Mouse (Mus musculus) neural tube, embryonic 12.5 days (tissue): Measurements from ENCODE around the gene Bri3. TPM values are rescaled to one million over a fixed set of nuclear protein-coding genes. Genes with fewer than 3 reads are reported as not detected.

ENCODE experiments used
- ATAC-seq: fragments of 200-750 bp; cut with Nextera tagmentation; 2 replicates; pipeline ENCODE4 v1.8.0; 2017; ENCODE audit warnings: low read depth, mild to moderate bottlenecking, moderate TSS enrichment, moderate library complexity; ENCODE audit not compliant: low FRiP score
- H3K27ac ChIP-seq: fragments of 300-500 bp; sonication (generic); 2 replicates; pipeline ENCODE4 v1.5.1; 2016
- H3K27me3 ChIP-seq: fragments of 300-500 bp; sonication (generic); replicated peaks from 2 replicates; pipeline ENCODE4 v1.6.1; 2016; ENCODE audit warnings: mild to moderate bottlenecking
- H3K36me3 ChIP-seq: fragments of 300-500 bp; sonication (generic); 2 replicates; pipeline ENCODE4 v1.6.1; 2016; ENCODE audit warnings: mild to moderate bottlenecking
- H3K4me1 ChIP-seq: fragments of 300-500 bp; sonication (generic); 2 replicates; pipeline ENCODE4 v1.6.1; 2016
- H3K4me2 ChIP-seq: fragments of 300-500 bp; sonication (generic); replicated peaks from 2 replicates; pipeline ENCODE4 v1.6.1; 2016; ENCODE audit warnings: mild to moderate bottlenecking
- H3K4me3 ChIP-seq: fragments of 300-500 bp; sonication (generic); 2 replicates; pipeline ENCODE4 v1.5.1; 2016
- H3K9ac ChIP-seq: fragments of 300-500 bp; sonication (generic); 2 replicates; pipeline ENCODE4 v1.6.1; 2016; ENCODE audit warnings: mild to moderate bottlenecking
- H3K9me3 ChIP-seq: fragments of 300-500 bp; sonication (generic); 2 replicates; pipeline ENCODE4 v1.6.1; 2016; ENCODE audit warnings: mild to moderate bottlenecking
- WGBS: fragments of 180-500 bp; shearing (Covaris S2); methylation state at CpG from one replicate; pipeline ENCODE4 v1.1.7; 2016; 5-methylcytosine and 5-hydroxymethylcytosine counted together
- polyA plus RNA-seq: library from polyadenylated mRNA; unstranded; fragments of >200 nt; fragmentation: Nextera tagmentation; extraction: Ambion mirVana; gene quantifications from 2 replicates; pipeline ENCODE4 v1.2.1, GENCODE M21; 2016

Bri3 gene
- polyA plus RNA-seq, 1 experiment from 2014 or later, result 148 TPM

DNA sequence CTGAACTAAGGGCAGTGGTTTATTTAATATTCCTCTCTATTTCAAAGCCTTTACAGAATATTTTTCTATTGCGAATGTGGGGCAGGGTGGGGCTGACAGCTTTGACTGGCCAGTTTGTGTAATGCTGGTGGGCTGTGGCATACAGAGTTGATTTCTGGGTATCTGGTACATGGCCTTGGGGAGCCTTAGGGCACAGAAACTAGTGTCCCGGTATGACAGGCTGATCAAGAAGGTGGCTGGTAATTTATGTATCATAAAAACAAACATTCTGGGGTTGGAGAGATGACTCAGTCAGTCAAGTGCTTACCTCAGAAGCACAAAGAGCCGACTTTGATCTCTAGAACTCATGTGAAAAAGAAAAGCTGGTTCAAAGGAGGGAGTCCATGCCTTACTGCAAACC is 182.5 kb downstream of the Bri3 start:
- WGBS, result 79% methylated on average over 3 of the region's 3 CpGs
- no peaks in the 10 kb centered on the region for H3K4me1 ChIP-seq
- no peaks in the 10 kb centered on the region for H3K9me3 ChIP-seq
- no peak overlapping the region for H3K9ac ChIP-seq
- H3K36me3 ChIP-seq, result no peaks in the 10 kb centered on the region
- no peak overlapping the region for H3K4me3 ChIP-seq
- H3K27ac ChIP-seq, result no peak overlapping the region
- H3K27me3 ChIP-seq, result no peaks in the 10 kb centered on the region
- no peak for ATAC-seq
- no peak overlapping the region for H3K4me2 ChIP-seq

DNA sequence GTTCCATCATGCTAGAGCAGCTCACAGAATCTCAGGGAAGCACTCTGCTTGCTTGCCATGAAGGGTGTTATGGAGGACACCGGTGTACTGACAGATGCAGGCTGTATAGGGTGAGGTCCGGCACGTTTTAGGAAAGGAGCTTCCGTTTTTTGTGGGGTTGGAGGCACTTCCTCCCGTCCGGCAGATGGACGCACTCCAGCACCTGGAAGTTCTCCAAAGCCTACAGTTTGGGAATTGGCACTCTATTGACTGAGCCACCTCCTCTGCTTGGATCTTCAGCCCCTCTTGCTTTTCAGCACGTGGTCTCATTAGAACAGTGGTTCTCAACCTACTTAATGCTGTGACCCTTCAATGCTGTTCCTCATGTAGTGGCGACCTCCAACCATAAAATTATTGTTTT is 183.6 kb downstream of the Bri3 start:
- H3K9ac ChIP-seq, result no peak overlapping the region
- no peaks in the 10 kb centered on the region for H3K4me1 ChIP-seq
- no peak for ATAC-seq
- no peak overlapping the region for H3K27ac ChIP-seq
- no peaks in the 10 kb centered on the region for H3K27me3 ChIP-seq
- H3K36me3 ChIP-seq, result no peaks in the 10 kb centered on the region
- no peaks in the 10 kb centered on the region for H3K9me3 ChIP-seq
- H3K4me3 ChIP-seq, result no peak overlapping the region
- no peak overlapping the region for H3K4me2 ChIP-seq
- 84% methylated on average over 9 of the region's 9 CpGs for WGBS

DNA sequence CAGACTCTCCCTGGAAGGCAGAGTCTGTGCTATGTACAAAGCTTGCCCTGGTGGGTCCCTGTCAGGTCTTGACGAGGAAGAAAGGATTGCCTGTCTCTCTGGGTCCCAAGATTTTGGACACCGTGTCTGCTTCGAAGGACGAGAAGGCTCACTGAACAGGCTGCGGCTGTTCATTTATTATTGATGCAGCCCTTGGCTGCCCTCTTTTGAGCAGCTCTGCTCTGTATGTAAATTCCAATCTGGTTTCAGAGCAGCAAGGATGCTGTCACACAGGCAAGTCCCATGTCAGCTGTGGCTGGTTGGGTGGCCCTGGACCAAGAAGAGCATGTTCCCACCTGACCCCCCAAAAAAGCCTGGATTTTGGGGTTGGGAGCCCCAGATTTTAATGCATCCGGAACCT is 187.2 kb downstream of the Bri3 start:
- H3K27ac ChIP-seq, result no peak overlapping the region
- H3K9ac ChIP-seq, result no peak overlapping the region
- H3K36me3 ChIP-seq, result no peaks in the 10 kb centered on the region
- no peaks in the 10 kb centered on the region for H3K27me3 ChIP-seq
- no peak overlapping the region for H3K4me2 ChIP-seq
- 82% methylated on average over 6 of the region's 6 CpGs for WGBS
- no peak overlapping the region for H3K4me3 ChIP-seq
- ATAC-seq, result no peak
- H3K4me1 ChIP-seq, result no peaks in the 10 kb centered on the region
- no peaks in the 10 kb centered on the region for H3K9me3 ChIP-seq

DNA sequence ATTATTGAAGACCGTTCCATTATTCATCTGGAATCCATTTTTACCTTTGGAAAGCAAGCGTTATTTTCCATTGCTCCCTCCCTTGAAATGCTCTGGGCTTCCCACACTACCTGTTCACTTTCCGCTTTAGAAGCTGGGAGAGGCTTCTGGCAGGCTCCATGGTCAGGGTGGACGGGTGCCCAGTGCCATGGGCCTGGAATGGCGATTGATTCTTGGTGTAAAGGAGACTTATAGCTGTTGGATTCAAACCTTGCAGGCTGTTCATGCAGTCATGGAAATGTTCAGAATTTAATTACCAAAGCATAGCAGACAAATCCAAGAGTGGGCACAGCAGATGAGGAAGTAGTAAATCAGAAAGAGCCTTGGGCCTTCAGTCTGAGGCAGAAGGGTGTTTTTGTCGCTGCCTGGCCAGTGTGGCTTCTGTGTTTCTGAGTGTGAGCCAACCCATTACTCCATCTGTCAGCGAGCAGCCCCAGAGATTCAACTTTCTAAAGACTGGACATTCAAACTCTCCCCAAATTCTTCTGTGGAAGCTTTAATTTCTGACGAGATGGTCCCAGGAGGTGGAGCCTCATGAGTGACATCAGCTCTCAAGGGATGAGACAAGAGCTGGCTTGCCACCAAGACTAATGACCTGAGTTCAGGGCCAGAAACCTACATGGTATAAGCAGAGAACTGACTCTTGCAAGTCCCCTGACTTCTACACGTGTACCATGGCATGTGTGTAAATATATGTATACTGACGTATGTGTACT is 195.2 kb downstream of the Bri3 start:
- Histone ChIP-seq H3K27ac (no peak overlapping the region), H3K36me3 (no peaks in the 10 kb centered on the region), H3K4me2 (no peak overlapping the region), H3K27me3 (no peaks in the 10 kb centered on the region), H3K4me1 (no peaks in the 10 kb centered on the region), H3K9me3 (no peaks in the 10 kb centered on the region), H3K4me3 (no peak overlapping the region), H3K9ac (no peak overlapping the region)
- 84% methylated on average over 10 of the region's 10 CpGs for WGBS
- ATAC-seq, result no peak

DNA sequence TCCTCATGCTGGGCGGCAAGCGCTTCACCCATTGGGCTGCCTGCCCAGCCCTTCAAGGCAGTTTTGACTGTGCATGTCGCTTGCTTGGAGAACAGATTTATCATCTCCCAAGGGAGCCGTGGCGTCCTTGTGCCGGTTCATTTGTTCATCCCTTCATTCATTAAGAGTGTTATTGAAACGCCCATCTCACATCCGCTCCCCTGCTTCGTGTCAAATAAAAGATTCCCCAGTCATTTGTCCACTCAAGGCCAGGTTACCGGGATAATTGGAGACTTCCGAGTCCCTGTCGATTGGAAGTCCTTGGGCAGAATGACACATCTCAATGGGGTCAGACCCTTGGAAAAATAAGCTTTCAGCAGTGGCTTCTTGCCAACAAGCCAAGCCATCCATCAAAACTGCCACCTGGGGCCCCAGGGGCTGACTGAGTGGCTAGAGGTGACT is 197.6 kb downstream of the Bri3 start:
- H3K27ac ChIP-seq, result no peak overlapping the region
- H3K27me3 ChIP-seq, result no peaks in the 10 kb centered on the region
- ATAC-seq, result no peak
- no peak overlapping the region for H3K4me2 ChIP-seq
- H3K9ac ChIP-seq, result no peak overlapping the region
- H3K4me3 ChIP-seq, result no peak overlapping the region
- H3K9me3 ChIP-seq, result no peaks in the 10 kb centered on the region
- H3K36me3 ChIP-seq, result no peaks in the 10 kb centered on the region
- no peaks in the 10 kb centered on the region for H3K4me1 ChIP-seq
- WGBS, result 50% methylated on average over 12 of the region's 12 CpGs

DNA sequence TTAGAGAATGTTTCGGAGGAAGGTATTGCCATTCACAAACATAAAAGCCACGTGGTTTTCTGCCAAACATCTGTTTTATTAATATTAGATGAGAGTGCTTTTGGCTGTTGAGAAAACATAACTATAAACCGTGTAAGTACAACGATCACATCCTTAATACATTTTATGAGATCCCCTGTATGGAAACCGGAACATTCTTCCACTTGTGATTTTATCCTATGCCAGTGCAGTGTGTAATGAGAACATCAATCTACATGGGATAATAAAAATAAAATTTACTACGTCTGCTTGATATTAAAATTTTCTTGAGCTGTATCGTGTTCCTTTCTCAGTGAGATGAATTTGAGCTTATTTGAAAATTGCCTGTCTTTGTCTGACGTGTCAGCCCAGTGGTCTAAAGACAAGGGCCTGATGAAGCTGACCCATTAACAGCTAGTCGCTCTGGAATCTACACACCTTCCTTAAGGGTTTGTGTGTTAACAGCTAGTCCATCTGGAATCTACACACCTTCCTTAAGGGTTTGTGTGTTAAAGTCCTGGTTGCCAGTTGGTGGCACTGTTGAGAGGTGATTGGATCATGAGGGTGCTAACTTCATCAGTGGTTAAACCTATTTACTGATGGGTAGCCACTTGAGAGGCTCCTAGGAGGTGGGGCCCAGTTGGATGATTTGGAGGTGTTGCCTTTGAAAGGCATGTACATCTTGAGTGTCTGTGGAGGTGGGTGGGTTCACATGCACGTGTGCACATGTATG is 202.4 kb downstream of the Bri3 start:
- Histone ChIP-seq H3K4me2 (no peak overlapping the region), H3K9me3 (no peaks in the 10 kb centered on the region), H3K27ac (no peak overlapping the region), H3K27me3 (no peaks in the 10 kb centered on the region), H3K9ac (no peak overlapping the region), H3K36me3 (no peaks in the 10 kb centered on the region), H3K4me1 (no peaks in the 10 kb centered on the region), H3K4me3 (no peak overlapping the region)
- ATAC-seq, result no peak
- 81% methylated on average over 10 of the region's 10 CpGs for WGBS

DNA sequence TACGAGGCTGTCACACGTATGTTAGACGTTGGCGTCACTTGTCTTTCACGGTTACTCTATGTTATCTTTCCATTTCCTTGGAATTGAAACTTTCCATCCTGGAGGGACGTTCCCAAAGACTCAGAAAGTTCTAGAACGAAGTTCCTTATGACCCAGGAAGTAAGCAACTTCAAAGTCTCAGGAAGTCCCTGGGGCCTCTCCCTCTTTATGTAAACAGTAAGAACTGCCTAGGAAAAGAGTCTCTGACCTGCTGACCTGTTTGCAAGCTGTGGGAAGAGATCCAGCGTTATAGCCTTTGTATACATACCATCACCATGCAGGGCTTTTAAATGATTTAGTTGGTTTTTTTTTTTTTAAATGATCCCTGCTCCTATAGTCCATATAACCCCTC is 203.0 kb downstream of the Bri3 start:
- H3K4me2 ChIP-seq, result no peak overlapping the region
- H3K9ac ChIP-seq, result no peak overlapping the region
- H3K4me1 ChIP-seq, result no peaks in the 10 kb centered on the region
- ATAC-seq, result no peak
- H3K27ac ChIP-seq, result no peak overlapping the region
- no peak overlapping the region for H3K4me3 ChIP-seq
- no peaks in the 10 kb centered on the region for H3K27me3 ChIP-seq
- 84% methylated on average over 8 of the region's 8 CpGs for WGBS
- H3K9me3 ChIP-seq, result no peaks in the 10 kb centered on the region
- H3K36me3 ChIP-seq, result no peaks in the 10 kb centered on the region

DNA sequence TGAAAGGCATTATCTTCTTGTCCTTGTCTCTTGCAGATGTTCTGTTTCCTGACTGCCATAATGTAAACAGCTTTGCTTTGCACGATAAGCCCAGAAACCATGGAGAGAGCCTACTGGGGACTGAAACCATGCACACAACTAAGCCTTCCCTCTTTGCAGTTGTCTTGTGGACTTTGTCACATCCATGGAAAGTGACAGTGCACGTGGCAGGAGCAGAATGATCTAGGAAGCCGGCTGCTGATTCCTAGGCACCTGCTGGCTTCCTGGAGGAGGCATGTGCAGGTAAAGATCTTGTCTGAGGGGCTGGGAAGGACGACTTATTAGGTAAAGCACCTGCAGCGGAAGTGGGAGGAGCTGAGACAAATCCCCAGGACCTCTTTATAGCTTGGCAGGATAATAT is 203.7 kb downstream of the Bri3 start:
- WGBS, result 57% methylated on average over 5 of the region's 5 CpGs
- H3K4me1 ChIP-seq, result no peaks in the 10 kb centered on the region
- H3K27me3 ChIP-seq, result no peaks in the 10 kb centered on the region
- H3K9me3 ChIP-seq, result no peaks in the 10 kb centered on the region
- no peak for ATAC-seq
- H3K36me3 ChIP-seq, result no peaks in the 10 kb centered on the region
- no peak overlapping the region for H3K4me3 ChIP-seq
- H3K4me2 ChIP-seq, result no peak overlapping the region
- no peak overlapping the region for H3K27ac ChIP-seq
- no peak overlapping the region for H3K9ac ChIP-seq

DNA sequence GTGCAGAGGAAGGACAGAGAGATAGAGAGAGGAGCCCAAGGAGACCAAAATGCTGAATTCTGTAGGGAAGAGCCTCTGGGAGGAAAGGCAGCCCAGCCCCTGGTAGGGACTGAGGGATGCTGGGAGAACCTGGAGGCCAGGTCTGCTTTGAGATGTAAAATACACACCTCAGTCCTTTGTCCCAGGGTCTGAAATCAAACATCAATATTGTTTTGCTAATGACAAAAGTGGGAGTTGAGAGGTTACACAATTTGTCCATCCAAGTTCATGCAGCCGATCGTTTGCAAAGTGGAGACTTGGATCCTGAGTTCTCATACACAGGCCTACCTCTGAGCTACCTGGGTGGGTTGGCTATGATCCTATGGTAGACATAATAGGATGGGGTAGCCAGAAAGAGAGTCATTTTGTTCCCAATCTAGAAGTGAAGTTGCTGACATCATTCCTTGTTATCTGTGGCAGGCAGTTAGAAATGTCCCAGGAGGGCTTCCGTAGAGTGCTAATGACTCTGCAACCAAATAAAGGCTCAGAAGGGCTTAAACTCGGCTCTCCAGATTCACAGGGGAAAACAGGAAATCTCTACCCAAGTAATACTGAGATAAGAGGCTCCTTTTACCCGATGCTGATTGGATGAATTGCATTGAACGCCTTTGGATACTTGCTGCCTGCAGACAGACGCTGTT is 208.7 kb downstream of the Bri3 start:
- Histone ChIP-seq H3K4me3 (no peak overlapping the region), H3K9ac (no peak overlapping the region), H3K27ac (no peak overlapping the region), H3K4me2 (no peak overlapping the region), H3K9me3 (no peaks in the 10 kb centered on the region), H3K4me1 (peaks cover 5% of the 10 kb centered on the region), H3K27me3 (no peaks in the 10 kb centered on the region), H3K36me3 (no peaks in the 10 kb centered on the region)
- WGBS, result 78% methylated on average over 7 of the region's 7 CpGs
- no peak for ATAC-seq

DNA sequence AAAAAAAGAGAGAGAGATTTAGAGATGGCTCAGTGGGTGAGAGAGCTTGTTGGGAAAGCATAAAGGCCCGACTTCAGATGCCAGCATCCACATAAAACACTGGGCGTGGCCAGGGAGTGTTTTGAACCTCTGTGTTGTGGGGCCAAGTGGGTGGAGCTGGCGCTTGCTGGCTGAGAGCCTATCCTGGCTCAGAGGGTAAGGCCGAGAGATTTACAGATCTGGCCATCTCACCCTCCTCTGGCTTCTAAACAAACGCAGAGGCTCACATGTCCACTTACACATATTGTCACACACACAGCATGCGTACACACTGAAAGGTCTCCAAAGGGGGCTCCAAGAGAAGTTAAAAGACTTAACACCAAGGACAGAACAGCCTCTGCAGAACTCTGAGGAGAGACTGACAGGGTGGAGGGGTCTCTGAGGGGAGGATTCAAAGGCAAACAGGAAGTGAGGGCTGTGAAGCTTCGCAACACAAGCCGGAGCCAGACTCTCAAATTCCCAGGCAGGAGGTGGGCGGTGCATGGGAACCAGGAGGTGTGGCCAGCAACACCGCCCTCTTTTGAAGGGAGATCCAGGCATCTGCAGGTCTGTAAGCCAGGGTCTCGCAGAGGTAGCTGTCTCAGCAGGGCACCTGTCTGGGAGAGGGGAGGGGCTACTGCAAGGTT is 213.5 kb downstream of the Bri3 start:
- WGBS, result 4% methylated on average over 11 of the region's 11 CpGs
- H3K4me3 ChIP-seq, result no peak overlapping the region

DNA sequence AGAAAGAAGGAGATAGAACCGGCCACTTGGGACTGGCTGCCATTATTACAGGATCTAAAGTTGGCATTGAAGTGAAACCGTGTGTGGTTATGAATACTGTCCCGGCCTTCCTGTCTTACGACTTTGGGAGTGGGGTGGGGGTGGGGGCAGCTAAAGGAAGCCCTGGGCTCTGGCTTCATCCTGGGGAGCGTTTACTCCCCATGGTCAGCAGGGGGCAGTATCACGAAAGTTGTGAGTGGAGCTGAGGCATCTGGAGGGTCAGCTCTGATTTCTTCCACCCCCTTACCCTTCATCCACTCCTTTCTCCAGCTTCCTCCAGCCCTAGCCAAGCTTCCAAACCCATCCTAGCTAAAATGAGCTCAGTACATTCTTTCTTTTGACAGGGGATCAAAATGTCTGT is 222.8 kb downstream of the Bri3 start:
- Histone ChIP-seq H3K27me3 (no peaks in the 10 kb centered on the region), H3K27ac (no peak overlapping the region), H3K36me3 (no peaks in the 10 kb centered on the region), H3K4me2 (no peak overlapping the region), H3K9me3 (no peaks in the 10 kb centered on the region), H3K4me1 (no peaks in the 10 kb centered on the region), H3K9ac (no peak overlapping the region), H3K4me3 (no peak overlapping the region)
- no peak for ATAC-seq
- 48% methylated on average over 6 of the region's 6 CpGs for WGBS

More for the DNA sequence above, 213.5 kb downstream of the Bri3 start:
- ATAC-seq, result peak; percentile 74
- H3K27me3 ChIP-seq, result no peaks in the 10 kb centered on the region
- H3K36me3 ChIP-seq, result no peaks in the 10 kb centered on the region
- no peak overlapping the region for H3K27ac ChIP-seq
- peaks cover 8% of the 10 kb centered on the region for H3K4me1 ChIP-seq
- H3K4me2 ChIP-seq, result peak overlapping the region; percentile 49
- H3K9ac ChIP-seq, result no peak overlapping the region
- no peaks in the 10 kb centered on the region for H3K9me3 ChIP-seq

DNA sequence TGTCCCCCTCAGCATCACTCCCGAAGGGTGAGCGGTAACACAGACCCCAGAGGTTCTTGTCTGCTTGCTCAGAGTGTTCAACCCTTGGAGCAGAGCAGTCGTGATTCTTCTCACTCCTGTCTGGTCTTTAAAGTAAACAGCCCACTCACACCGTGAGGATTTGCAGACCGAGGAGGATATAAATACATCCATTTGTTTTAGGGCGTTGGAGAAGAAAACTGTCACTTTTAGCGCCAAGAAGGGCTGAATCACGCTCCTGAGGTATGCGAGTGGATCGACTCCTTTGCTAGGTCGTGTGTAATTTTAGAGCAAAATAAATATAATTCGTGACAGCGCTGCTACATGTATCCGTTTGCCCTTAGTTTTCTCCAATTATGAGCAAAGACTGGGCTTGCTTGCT is 228.8 kb downstream of the Bri3 start:
- H3K4me3 ChIP-seq, result no peak overlapping the region

More for the DNA sequence above, 228.8 kb downstream of the Bri3 start:
- WGBS, result 83% methylated on average over 14 of the region's 14 CpGs
- Histone ChIP-seq H3K4me2 (no peak overlapping the region), H3K36me3 (no peaks in the 10 kb centered on the region), H3K9ac (no peak overlapping the region), H3K9me3 (no peaks in the 10 kb centered on the region), H3K27me3 (no peaks in the 10 kb centered on the region), H3K4me1 (no peaks in the 10 kb centered on the region), H3K27ac (no peak overlapping the region)
- ATAC-seq, result no peak
